Mouse (Mus musculus) adrenal gland, postnatal 36 days (tissue): Measurements from ENCODE around the gene E2f8. TPM values are rescaled to one million over a fixed set of nuclear protein-coding genes. Genes with fewer than 3 reads are reported as not detected.
A peak's percentile ranks its signal among the peaks of the same experiment; 100 is the strongest.

Experiments
- DNase-seq, 2 experiments: peaks; one replicate each; pipeline ENCODE4 v3.0.0; 2021; ENCODE audit warnings: mixed read lengths in 1 of 2
- long read RNA-seq, 2 experiments: library from polyadenylated mRNA; stranded (forward); transcript quantifications; one replicate each; pipeline ENCODE4 v2.0.0; 2021; ENCODE audit warnings: borderline sequencing depth in 2 of 2
- total RNA-seq, 2 experiments: library from RNA; stranded (reverse); gene quantifications; 2 replicates each; pipeline ENCODE4 v1.2.3; 2021

Gene E2f8
- 1 to 10 TPM; 1.9 to 2.2 TPM for total RNA-seq
- long read RNA-seq, experiment 1, result 0 reads
- long read RNA-seq, experiment 2, result 0 reads

DNA sequence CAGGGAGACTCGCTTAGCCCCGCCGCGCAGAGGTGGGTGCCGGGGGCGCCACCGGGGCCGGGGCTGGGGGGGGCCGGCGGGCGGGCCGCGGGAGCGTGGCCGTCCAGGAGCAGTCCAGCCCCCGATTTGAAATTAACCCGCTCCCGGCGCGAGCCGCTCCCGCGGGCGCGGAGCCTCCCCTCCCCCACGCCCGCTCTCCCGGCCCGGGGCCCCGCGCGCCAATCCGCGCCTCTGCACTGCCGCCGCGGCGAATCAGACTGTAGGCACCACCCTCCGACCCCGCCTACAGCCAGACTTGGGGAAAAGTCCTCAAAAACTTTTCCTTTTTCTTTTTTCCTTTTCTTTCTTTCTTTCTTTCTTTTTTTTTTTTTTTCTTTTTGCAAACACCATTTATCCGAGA lies at the start of gene E2f8:
E2f8 (minus strand) TSS at position 111 of the 400 bp plus-strand sequence.
- DNase-seq, result peak; percentile 88 to 90

GRCm38 (mm10) chr7:48930399-48930798 lies 49.0 kb upstream of the E2f8 start:
- peak in 1 of 2 experiments; percentile 42 for DNase-seq

DNA sequence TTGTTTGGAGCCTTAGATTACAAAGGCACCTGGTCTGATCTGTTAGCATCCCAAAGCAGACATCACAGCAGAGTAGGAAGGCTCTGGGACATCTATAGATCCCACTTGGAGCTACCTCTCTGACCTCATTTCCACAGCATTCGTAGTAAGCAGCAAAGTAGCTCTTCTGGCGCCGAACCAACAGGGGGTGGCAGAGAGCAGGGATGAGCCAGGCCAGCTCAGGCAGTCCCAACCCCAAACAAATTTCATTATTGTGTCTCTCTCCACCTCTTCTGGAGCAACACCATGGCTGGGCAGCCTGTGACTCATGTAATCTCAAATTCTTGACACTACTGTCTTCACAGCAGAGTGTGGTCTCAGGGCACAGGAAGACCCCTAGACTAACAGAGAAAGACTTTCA lies 47.0 kb upstream of the E2f8 start:
- peak; percentile 71 to 87 for DNase-seq

DNA sequence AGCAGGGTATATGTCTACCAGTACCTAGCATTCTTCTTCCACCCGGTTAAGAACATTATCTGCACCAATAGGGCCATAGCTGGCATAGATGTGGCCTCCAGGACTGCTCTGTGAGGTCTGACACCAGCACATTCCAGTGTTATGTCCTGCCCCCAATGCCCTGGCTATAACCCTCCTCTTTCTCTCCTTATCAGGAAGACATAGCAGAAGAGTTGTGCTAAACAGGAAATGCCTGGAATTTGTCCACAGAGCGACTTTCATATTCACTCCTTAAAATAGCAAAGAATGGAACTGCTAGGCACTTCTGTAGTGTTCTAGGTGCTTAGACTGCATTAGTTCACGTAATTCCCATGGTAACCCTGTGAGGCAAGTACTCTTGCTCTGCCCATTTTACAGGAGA lies 43.8 kb upstream of the E2f8 start:
- no peak for DNase-seq

DNA sequence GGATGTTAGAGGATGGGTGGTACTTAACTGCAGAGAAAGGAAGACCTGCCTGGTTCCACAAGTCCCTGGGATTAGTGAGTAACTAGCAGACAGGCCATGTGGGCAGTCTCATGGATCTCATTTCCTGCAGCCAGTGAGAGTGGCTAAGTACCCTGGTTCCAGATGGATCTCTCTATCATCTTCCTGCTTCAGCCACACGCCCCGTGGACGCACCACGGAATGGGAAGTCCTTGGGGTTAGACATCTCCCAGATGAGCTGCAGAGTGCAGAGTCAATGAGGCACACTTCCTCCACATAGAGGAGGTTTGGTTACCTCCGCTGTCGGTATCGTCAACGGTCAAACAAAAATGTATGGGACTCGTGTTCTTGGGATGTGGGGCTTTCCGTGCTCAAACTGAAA lies 42.2 kb upstream of the E2f8 start:
- DNase-seq, result no peak

- DNase-seq, result no peak
Observed at GRCm38 (mm10) chr7:48918389-48918788, 37.0 kb upstream of the E2f8 start.

- no peak for DNase-seq
Observed at GRCm38 (mm10) chr7:48917988-48918387, 36.6 kb upstream of the E2f8 start.

DNA sequence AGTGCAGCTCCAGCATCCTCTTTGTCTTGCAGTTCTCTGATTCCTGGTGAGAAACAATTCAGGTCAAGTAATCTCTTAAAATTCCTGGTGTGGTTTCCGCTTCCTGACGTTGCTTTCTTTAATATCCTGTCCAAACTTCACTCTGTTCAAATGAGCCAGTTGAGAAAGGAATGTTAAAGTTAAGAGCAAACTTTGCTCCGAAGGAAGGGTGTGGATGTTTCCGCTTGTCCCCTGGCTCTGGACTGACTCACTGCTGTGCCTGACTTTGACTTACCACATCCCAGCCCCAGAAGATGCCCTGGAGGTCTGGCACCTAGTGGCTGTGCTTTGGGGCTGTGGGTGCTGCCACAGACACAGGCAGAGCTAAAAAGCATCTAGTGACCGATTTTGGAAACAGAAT lies 36.1 kb upstream of the E2f8 start:
- no peak for DNase-seq

GRCm38 (mm10) chr7:48914630-48915506 lies 33.5 kb upstream of the E2f8 start:
- no peak for DNase-seq

DNA sequence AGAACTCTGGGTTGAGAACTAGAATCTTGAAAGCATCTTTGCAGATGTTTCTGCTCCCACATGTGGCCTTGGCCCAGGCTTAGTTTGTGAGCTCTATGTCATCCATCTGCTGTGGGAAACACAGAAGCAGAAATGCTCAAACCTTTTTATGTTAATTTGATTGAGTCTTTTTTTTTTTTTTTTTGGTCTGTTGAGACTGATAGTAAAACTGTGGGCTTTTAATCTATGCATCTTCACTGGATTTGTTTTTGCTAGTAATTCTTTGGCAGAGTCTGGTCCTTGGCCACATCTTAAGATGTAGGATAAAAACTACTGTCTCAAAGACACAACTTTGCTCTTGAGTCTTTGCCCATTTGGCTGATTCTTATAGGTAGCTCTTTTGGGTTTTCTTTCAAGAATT lies 29.8 kb upstream of the E2f8 start:
- no peak for DNase-seq

DNA sequence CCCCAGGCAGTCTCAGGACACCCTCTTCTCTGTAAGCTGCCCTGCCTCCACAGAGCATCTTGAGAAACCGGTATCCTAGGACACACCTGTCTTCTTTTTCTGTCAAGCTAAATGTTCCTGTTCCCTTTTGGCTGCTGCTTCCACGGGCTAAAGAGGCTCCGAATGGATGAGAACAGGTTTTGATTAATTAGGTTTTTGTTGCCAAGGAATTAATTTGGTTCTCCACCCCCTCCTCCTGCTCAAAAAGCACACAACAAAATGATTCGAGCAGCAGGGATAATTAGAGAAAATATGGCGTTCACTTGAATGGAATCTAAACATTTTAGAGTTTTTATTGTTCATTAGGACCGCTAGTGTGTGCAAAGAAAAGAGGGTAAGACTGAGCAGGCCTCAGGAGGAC lies 28.9 kb upstream of the E2f8 start:
- no peak for DNase-seq

GRCm38 (mm10) chr7:48909342-48909671 lies 27.9 kb upstream of the E2f8 start:
- DNase-seq, result no peak

- DNase-seq, result no peak
Observed at GRCm38 (mm10) chr7:48908521-48909341, 27.3 kb upstream of the E2f8 start, which contains the start of gene Nav2. Gene Nav2, plus strand, starts transcription at chr7:48908716.

DNA sequence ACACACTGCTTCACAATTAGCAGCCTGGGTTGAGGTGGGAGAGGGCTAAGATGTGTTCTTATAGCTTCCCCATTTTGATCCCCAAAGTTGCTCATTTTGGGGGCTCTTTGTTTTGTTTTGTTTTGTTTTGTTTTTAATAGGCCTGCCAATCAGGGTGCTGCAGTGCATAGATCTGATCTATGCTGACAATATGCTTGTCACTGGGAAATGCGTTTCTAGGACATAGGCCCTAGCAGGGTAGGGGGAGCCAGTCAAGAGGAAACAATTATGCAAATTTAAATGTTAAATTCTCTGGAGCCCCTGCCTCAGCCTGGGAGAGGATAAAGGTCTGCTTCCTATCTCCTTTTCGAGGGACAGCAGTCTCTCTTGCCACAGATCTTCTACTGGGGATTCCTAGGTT lies 21.1 kb upstream of the E2f8 start:
- DNase-seq, result no peak

DNA sequence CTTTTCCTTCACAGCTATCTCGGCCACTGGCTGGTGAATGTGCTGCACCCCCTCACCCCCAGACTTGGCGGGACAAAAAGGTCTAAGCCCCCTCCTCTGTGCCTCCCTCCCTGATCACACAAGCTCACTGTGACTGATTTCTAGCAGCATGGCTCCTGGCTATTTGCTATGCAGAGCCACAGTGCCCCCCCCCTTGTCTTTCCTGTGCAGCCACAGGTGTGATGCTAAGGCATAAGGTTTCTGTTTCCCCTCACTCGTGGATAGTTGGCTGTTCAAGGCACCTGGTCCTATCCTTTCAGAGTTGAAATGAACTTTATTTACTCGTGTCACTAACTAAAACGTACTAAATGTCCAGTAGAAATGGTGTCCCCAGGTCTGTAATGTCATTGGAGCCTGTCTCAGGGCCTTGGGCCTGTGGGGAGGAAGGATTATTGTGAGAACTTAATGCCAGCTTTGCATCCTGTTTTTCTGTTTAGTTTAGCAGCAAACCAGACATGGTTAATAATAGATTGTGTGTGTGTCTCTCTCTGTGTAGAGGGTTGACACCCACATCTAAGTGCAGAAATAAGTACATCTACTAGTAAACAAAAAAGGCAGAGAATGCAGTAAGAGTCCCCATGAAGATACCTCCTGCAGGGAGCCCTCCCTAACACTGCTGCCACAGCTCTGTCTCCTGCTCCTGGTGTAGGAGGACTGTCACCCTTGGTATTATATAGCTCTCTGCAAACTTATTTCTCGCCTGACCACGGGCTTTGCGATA lies 19.2 kb upstream of the E2f8 start:
- no peak for DNase-seq

DNA sequence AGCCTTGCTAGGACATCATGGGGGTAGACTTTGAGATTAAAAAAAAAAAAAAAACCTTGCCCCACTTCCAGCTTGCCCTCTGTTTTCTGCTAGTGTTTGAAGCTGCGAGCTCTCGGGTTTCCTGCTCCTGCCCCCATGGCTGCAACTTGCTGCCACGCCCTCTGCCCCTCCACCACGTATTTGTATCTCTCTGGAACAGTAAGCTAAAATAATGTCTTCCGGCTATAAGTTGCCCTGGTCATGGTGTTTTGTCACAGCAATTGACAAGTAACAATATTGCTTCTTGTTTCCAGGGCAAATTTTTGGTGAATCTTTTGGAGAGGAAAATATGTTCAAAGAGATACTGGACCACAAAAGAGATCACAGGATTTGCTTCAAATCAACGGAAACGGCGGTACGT lies 17.0 kb upstream of the E2f8 start:
- no peak for DNase-seq

DNA sequence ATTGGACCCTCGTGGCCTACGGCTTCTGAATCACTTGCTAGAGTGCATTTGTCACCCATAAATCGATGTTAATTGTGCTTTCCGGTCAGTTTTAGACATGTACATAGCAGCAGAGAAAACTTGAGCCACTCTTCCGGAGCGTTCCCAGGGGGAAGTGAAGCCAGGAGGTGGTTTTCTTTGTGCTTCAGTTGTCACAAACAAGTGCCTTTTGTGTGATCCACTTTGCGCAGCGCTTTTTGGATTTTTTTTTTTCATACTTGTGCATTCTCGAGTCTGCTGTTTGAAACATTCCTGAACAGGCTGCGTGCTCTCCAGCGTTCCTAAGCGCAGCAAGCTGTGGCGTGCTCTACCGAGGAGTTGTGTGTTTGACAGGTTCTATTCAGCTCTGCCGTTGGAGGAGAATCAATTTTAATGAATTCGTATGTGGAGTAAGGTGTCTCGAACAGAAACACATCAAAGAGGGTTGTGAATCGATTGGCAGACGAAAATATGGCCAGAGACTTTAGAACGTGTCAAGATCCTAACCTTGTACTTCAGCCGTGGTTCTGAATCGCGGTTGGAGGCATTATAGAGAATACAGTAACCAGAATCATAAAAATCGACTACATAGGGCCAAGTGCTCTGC lies 16.3 kb upstream of the E2f8 start:
- DNase-seq, result no peak

GRCm38 (mm10) chr7:48896051-48896450 lies 14.7 kb upstream of the E2f8 start:
- no peak for DNase-seq

DNA sequence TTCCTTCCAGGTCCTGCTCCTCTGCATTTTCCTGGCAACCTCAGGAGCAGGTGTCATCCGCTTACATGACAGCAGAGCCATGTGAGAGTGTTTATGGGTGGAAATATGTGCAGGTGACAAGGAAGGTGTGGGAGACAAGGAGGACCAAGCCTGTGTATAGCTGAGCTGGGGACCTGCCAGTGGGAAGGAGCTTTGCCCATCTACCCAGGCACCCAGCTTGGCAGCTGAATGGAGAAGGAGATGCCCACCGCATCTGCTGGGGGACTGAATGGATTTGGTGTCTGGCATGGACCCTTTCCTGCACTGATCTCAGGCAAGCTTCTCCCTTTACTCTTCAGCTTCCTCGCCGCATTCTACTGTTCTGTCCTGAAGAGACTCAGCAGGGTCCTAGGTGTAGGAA lies 14.1 kb upstream of the E2f8 start:
- no peak for DNase-seq

- DNase-seq, result no peak
Observed at GRCm38 (mm10) chr7:48894763-48895162, 13.4 kb upstream of the E2f8 start.

- peak; percentile 60 to 66 for DNase-seq
Observed at GRCm38 (mm10) chr7:48894152-48894551, 12.8 kb upstream of the E2f8 start.

DNA sequence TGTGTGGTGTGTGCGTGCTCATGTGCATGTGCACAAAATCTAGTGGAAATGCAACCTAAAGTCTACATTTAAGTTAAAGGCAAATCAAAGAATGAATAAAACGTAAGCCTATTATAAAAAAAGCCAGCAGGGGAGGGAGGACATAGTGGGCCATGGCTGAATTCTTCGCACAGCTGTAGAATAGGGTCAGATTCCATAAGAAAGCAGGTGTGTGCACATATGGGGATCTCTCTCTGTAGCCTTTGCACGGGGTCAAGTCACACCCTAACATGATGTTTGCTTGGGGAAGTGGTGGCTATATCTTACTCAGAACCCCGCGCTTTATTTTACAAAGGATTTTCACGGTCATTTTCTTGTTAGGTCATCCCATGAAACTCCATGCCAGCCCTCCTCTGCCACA lies 11.7 kb upstream of the E2f8 start:
- DNase-seq, result no peak
